Mouse (Mus musculus) G1E (cell line): ENCODE results near the gene Rpl18.

ENCODE experiments used
- CTCF ChIP-seq: IDR thresholded peaks from 2 replicates; pipeline ENCODE4 v1.5.1; 2012; ENCODE audit warnings: low read depth, low read length, inconsistent platforms, mixed read lengths
- GATA1 ChIP-seq: IDR thresholded peaks from 2 replicates; pipeline ENCODE4 v1.6.1; 2012; ENCODE audit warnings: borderline replicate concordance, low read length, inconsistent platforms, mixed read lengths
- GATA2 ChIP-seq: IDR thresholded peaks from 2 replicates; pipeline ENCODE4 v1.6.1; 2012; ENCODE audit warnings: low read depth, low read length, inconsistent platforms, borderline replicate concordance
- POLR2AphosphoS5 ChIP-seq: IDR thresholded peaks from 2 replicates; pipeline ENCODE4 v1.6.1; 2012; ENCODE audit warnings: low read depth, low read length, inconsistent platforms; ENCODE audit not compliant: insufficient replicate concordance
- TAL1 ChIP-seq: conservative IDR thresholded peaks from 2 replicates; pipeline ENCODE4 v1.6.1; 2012; ENCODE audit warnings: low read depth, low read length, inconsistent platforms, mixed read lengths

DNA sequence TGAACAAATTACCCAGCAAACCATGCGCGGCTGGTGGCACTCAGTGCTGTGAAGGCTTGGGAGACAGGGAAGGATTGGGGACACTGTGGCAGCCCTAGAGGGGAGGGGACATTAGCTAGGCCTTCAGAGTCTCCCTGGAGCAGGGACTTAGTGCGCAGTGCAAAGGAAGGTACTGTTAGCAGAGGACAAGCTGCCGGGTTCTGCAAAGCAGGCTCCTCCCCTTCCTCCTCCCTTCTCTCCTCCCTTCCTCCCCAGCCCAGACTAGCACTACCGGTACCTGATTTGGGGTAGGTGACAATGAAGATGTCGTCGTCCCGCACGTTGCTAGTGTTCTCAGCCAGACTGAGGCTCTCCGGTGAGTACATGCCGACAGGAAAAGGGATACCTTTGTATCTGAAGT, 26.5 kb downstream of the Rpl18 start:
- TF ChIP-seq GATA2 (no peak), CTCF (no peak), TAL1 (no peak), GATA1 (no peak), POLR2AphosphoS5 (no peak)
